Mouse (Mus musculus) testis, postnatal 14 days (tissue): Measurements from ENCODE around the gene Mup19.
"Not testable (repeated sequence)": the region's sequence is repeated elsewhere in the genome, so short reads cannot be mapped to it uniquely, and the experiment has no call there.

ENCODE experiments used
- DNase-seq: peaks from one replicate; pipeline ENCODE4 v3.0.0; 2021; ENCODE audit warnings: low spot score

Mup19 gene

GRCm38 (mm10) chr4:61782169-61782568 is at the start of gene Mup19:
Gene Mup19, minus strand, starts transcription at chr4:61782269.
- DNase-seq: not testable (repeated sequence)

GRCm38 (mm10) chr4:61829211-61829610 is 47.1 kb upstream of the Mup19 start:
- DNase-seq: no peak

- DNase-seq: no peak
Measured at GRCm38 (mm10) chr4:61823185-61823584, 41.1 kb upstream of the Mup19 start.

- DNase-seq: not testable (repeated sequence)
Measured at GRCm38 (mm10) chr4:61822541-61822940, 40.5 kb upstream of the Mup19 start.

GRCm38 (mm10) chr4:61815602-61816001 is 33.5 kb upstream of the Mup19 start:
- no peak for DNase-seq

GRCm38 (mm10) chr4:61813435-61813834 is 31.4 kb upstream of the Mup19 start:
- DNase-seq: no peak

GRCm38 (mm10) chr4:61811193-61811592 is 29.1 kb upstream of the Mup19 start:
- DNase-seq: not testable (repeated sequence)

GRCm38 (mm10) chr4:61808926-61809325 is 26.9 kb upstream of the Mup19 start:
- not testable (repeated sequence) for DNase-seq

GRCm38 (mm10) chr4:61789699-61790098 is 7.6 kb upstream of the Mup19 start:
- not testable (repeated sequence) for DNase-seq

GRCm38 (mm10) chr4:61784231-61784630 is 2.2 kb upstream of the Mup19 start:
- not testable (repeated sequence) for DNase-seq
